Mouse (Mus musculus) CH12F3 (cell line): ENCODE results near the gene Ppil1.

Experiments
- in situ Hi-C: fragments of 300-500 bp; cut with MboI; formaldehyde crosslinking; loops from 2 replicates; pipeline ENCODE4 v1.14.3; 2020; ENCODE audit warnings: low sequenced_read_pairs

Gene Ppil1

DNA sequence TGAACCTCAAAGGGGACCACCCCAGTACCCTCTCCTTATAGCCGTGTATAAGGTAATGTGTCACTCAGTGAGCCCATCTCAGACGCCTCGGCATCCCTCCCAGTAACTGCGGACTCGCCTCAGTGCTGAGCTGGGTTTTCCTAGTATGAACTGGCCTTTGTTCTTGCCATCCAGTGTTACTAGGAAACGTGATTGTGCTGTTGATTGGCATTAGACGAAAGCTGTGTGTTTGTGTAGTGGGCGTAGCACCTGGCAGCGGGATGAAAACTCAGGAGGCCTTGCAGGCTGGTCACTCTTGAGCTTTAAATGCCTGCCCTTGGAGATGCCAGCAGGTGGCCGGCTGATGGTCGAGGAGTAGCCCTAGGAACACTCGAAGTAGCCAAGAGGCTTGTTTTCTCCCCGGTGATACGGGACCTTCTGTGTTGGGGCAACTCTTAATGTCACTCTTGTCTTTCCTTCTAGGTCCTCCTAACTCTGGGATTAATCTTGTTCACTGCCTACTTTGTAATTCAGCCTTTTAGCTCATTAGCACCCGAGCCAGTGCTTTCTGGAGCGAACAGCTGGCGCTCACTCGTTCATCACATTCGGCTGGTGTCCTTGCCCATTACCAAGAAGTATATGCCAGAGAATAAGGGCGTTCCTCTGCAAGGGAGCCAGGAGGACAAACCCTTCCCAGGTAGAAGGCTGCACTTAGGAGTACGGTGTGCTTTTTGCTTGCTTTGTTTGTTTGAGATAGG lies 18.4 kb upstream of the Ppil1 start:
- in situ Hi-C loops: no loop called here

DNA sequence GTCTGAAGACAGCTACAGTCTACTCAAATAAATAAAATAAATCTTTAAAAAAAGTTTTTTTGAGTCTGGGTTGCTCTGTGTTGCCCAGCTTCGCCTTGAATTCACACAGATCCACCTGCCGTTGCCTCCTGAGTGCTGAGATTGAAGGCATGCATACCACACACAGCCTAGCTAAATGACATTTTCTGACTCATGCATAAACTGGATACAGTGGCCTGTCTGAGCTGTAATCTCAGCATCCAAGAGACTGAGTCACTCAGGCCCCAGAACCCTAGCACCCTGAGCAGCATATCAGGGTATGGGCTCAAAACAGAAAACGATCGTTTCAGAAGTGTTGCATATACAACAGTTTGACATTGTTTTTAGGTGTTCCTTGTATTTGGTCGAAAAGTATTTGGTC lies 17.6 kb upstream of the Ppil1 start:
- in situ Hi-C loops: no loop called here

DNA sequence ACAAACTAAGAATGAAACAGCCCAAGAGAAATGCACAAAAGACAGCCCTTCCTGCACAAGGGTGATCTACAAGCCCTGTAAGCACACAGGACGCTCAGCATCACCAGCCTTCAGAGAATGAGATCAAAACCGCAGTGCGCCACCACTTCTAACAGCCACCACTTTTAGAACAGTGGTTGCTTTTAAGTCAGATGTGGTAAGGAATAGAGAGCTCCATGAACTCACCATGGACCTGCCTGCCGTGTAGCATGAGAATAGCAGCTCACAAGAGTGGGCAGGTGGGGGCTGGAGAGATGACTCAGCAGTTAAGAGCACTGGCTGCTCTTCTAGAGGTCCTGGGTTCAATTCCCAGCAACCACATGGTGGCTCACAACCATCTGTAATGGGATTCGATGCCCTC lies 16.4 kb upstream of the Ppil1 start:
- in situ Hi-C loops: no loop called here

DNA sequence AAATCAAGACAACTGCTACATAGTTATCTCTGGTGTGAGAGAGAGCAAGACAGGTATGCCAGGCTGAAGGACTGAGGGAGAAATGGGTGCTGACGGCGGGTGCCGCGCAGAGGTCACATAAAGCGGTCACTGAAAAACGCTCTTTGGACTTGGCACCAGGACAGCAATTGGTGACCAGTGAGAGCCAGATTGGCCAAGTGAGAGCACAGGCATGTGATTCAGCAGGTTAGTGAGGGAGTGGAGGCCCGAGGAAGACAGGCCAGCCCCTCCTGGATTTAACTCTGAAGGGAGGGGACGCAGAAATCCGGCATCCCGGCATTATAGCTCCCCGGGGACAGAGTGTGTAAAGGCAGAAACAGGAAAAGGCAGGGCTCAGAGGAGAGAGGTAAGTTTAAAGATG lies 9.9 kb upstream of the Ppil1 start:
- in situ Hi-C loops: no loop called here

DNA sequence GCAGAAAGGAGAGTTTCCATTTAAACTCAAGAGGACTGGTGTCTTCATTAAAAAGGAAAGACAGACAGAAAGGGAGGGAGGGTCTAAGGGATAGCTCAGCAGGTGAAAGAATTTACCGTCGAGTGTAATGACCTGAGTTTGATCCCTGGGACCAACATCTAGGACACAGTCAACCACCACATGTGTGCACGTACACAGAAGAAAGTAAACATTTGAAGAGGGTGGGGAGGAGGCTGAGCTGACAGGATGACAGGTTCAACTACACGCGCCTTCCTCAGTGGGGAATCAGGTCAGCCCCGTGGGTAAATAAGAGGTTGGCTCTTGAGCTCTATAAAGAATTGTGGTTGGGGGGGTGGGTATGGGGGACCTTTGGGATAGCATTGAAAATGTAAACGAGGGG lies 9.2 kb upstream of the Ppil1 start:
- in situ Hi-C loops: no loop called here

DNA sequence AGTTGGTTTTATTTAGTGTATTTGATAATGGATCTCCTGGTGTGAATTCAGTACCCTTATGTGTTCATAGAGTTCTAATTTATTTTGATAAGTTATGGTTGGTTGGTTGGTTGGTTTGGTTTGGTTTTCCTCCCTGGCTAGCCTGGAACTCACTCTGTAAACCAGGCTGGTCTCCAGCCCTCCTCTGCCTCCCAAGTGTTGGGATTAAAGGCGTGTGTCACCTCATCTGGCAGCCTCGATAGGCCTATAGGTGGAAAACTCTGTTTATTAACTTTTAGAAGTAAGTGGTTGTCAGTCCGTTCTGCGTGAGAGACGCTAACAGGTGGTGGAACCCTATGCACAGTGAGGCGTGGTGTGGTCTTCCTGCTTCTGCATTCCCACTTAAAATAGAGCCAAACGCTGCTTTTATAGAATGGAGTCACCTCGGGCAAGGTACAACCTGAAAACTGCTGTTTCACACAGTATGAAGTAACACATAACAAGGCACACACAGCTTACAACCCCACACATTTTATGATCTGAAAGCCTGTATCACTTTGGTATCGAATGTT lies 6.2 kb upstream of the Ppil1 start:
- in situ Hi-C loops: no loop called here

DNA sequence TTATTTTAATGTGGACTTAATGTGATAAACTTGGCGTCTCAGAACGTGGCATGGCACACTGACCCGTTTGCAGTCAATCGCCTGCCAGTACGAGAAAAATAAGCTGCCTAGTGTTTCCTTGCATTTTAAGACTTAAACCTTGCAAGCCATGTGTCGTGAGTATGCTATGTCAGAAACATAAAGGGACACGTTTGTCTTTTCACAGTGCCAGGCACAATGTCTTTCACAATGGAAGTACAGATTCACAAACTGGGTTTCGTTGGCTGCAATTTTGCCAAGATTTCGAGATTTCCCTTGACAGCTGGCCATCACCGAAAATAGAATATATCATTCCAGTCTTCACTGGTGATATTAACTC lies 5.3 kb upstream of the Ppil1 start:
- in situ Hi-C loops: loop anchor here (10.0 kb wide), 1 partner anchor 245 kb away; no protein-coding TSS in a partner anchor

DNA sequence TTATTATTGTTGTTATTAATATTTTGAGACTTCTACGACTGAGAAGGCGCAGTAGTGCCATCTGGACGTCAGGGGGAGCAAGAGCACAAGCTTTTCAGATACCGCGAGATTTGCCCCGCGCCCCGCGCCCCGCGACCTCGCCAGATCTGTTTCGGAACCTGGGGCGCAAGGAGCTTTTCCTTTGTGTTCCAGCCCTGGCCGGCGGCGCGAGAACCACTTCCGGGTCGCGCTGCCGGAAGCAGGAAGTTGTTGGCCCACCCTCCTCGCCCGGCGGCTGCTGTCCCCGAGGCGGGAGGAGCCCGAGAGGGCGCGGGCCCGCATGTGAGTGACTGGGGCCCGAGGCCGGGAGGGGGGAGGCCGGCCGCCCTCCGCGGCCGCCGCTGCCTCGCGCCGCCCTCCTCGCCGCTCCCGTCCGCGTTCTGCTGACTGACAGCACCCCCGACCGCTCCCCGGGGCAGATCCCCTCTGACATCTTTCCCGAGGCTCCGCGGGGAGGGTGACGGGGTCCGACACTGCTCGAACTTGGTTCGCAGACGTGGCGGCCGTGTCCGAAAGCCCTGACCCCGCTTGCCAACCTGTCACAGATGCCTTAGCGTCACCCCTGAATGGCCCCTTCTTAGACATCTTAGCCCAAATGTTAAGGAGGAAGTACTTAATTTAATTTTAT lies 4.8 kb upstream of the Ppil1 start, which contains the start of gene BC004004:
Gene BC004004, plus strand, starts transcription at position 107 of the 667 bp plus-strand sequence.
- in situ Hi-C loops: loop anchor here (10.0 kb wide), 1 partner anchor 246 kb away; no protein-coding TSS in a partner anchor

DNA sequence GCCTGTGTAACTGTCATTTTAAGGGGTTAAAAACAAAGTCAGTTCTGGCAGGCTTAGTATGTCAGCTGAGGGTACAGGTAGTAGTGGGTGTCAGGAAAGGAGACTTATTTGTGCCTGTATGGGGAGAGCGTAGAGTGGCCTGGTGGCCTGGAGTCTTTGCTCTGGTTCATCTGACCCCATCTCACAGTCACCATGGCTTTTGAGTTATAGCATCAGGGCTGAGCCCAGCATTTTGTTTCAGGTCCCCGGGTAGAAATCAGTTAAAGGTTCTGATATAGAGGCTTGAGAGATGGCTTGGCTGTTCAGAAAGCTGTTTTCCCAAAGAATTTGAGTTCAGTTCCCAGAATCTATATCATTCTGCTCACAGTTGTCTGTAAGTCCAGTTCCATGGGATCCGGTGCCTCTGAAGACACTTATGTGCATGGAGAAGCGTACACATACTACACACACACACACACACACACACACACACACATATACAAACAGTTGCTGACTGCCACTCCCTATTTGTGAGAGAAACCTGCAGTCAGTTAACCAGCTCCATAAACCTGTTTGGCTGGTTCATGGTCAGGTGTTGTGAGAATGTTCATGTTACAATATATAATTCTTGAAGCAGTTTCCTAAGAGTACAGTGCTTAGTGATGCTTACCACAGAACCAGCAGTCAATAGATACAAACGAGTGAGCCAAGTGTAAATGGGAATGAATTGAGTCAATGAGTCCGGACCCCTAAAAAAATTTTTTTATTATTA lies 4.1 kb upstream of the Ppil1 start:
- in situ Hi-C loops: loop anchor here (10.0 kb wide), 1 partner anchor 247 kb away; no protein-coding TSS in a partner anchor

DNA sequence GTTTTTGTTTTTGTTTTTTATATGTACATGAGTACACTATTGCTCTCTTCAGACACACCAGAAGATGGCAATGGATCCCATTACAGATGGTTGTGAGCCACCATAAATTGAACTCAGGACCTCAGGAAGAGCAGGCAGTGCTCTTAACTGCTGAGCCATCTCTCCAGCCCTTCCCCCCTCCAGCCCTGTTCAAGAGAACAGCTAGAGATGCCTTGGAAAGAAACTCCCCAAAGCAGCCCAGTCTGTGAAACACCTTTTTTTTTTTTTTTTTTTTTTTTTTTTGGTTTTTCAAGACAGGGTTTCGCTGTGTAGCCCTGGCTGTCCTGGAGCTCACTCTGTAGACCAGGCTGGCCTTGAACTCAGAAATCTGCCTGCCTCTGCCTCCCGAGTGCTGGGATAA lies 3.1 kb upstream of the Ppil1 start:
- in situ Hi-C loops: loop anchor here (10.0 kb wide), 1 partner anchor 248 kb away; no protein-coding TSS in a partner anchor

DNA sequence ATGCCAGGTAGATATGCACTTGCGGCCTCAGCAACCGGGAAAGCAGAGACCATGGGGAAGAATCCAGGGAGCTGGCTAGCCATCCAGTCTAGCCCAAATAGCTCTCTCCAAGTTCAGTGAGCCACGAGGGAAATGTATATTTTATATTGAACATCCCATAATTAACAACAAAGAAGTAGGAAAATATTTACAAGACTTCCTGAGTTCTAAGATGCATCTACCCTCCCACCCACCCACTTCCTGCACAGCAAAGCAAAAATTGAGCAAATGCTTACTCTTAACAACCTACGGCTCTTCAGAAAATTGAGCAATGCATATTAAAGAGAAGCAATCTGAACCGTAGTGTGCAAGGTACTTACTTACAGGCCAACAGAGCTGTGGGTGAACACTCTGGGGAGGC lies 774 bp upstream of the Ppil1 start:
- in situ Hi-C loops: loop anchor here (10.0 kb wide), 1 partner anchor 250 kb away; no protein-coding TSS in a partner anchor

DNA sequence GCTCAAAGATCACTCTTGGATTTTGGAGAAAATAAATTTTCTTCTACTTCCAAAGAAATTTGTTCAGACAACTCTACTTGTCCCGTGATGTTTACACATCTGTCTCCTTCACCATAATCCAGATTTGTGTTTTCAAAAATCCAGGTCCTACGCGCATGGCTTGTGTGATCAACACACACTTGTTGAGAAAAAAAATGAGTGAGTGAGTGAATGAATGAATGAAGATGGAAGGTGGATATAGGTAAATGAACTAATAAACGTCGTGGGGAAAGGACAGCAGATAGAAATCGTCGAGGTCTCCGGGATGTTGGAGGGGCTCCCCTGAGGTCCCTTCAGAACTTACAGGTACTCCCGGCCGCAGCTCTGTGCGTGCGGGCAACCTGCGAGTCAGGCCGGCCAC lies 569 bp downstream of the Ppil1 start:
- in situ Hi-C loops: loop anchor here (10.0 kb wide), 1 partner anchor 251 kb away; no protein-coding TSS in a partner anchor

DNA sequence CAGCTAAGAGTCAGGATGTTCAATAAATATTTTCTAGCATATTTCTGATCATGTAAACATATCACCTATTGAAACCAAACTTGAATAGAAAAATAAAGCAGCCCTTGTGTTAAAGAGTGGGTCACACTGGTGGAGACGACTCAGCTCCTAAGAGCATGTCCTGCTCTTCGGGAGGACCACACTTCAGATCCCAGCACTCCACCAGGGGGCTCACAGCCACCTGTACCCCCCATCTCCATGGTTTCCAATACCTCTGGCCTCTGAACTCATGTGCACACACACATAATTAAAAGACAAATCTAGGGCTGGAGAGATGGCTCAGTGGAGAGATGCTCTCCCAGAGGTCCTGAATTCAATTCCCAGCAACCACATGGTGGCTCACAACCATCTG lies 1.7 kb downstream of the Ppil1 start:
- in situ Hi-C loops: loop anchor here (10.0 kb wide), 1 partner anchor 253 kb away; no protein-coding TSS in a partner anchor

DNA sequence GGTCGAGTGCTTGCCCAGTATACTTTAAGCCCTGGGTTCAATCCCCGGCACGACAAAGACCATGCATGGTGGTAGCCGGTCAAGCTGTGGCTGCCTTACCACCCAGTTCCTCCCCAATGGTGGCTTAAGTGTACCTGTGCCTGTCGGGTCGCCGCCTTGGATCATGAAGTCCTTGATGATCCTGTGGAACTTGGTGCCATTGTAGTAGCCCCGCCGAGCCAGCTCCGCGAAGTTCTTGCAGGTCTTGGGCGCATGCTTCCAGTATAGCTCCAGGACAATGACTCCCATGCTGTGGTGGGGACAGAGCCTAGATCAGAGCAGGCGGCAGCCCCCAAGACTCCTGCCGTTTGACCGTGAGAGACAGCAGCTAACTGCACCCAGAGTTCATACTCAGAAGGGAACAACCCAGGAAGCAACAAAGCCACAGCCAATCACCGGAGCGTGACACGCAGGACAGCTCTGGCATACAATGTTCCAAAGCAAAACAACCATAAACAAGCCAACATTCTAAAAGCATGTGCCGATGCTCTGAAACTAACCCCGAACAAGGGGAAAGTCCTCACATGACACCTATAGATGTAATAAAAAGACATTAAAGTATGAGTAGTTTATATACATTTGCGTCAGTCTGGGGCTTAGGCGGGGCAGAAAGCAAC lies 2.3 kb downstream of the Ppil1 start:
- in situ Hi-C loops: loop anchor here (10.0 kb wide), 1 partner anchor 253 kb away; no protein-coding TSS in a partner anchor

DNA sequence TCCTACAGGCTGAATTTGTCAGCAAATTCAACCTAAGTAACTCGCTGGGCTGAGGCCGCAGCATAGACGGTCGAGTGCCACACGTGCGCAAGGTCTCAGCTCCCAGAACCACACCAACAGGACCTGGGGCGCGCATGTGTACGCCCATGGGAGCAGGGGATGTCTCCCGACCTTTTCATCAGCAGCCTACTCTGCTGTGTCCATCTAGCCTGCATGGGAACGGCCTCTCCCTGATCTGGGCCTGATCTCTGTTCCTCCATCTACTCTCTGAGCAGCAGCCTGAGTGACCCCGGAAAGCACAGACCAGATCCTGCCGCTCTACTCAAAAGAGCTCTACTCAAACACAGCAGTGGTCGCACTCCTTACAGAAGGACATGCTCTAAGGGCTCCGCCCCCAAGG lies 3.5 kb downstream of the Ppil1 start:
- in situ Hi-C loops: loop anchor here (10.0 kb wide), 1 partner anchor 254 kb away; no protein-coding TSS in a partner anchor

DNA sequence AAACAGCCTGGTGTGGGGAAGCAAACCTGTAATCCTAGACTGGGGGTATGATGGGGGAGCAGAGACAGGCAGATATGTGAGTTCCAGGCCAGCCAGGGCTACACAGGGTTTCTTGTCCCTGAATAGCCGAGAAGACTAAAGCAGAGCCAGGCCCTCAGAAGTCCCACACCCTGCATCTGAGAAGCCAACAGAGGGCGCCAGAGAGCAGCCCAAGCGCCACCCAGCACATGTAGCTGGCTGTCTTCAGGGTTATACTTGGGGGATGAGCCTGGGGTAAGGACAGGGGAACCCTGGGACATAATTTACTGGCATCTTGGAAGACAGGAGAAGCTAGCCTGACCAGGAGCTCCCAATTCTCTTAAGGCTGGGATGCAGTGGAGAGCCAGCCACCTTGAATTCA lies 4.5 kb downstream of the Ppil1 start:
- in situ Hi-C loops: loop anchor here (5.0 kb wide), 1 partner anchor 113 kb away; no protein-coding TSS in a partner anchor

DNA sequence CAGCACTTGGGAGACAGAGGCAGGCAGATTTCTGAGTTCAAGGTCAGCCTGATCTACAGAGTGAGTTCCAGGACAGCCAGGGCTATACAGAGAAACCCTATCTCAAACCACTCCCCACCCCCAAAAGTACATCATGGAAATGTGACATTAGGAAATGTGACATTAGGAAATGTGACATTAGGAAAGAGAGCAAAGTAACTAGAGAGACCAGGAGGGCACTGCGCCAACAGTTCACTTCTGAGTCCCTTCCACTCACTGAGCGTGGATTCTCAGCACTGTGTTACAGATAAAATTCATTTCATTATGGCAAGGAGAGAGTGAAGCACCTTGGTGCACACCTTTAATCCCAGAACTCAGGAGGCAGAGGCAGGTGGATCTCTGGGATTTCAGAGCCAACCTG lies 5.1 kb downstream of the Ppil1 start:
- in situ Hi-C loops: loop anchor here (5.0 kb wide), 1 partner anchor 113 kb away; no protein-coding TSS in a partner anchor

DNA sequence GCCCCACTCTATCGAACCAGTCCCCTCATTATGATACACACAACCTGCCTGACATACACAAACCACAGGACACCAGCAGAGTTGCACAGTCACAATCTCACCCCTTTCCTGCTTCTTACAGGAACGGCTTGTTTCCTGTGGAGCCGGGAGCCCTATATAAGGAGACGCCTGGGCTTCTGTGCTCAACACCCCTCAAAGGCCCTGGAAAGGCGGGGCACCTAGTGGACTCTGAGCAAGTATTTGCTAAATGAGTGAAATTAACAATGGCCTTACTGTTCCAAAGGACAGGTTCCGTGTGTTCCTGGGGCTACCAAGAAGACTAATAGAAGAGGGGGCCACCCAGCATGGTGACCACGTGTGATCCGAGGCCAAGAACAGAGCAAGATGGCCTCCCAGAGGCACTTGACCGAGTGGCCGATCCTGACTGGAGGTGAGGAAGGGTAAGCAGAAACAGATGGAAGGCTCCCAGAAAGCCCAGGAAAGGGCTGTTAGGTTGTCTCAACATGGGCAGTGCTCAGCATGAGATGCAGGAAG lies 5.9 kb downstream of the Ppil1 start:
- in situ Hi-C loops: loop anchor here (5.0 kb wide), 1 partner anchor 114 kb away; no protein-coding TSS in a partner anchor

DNA sequence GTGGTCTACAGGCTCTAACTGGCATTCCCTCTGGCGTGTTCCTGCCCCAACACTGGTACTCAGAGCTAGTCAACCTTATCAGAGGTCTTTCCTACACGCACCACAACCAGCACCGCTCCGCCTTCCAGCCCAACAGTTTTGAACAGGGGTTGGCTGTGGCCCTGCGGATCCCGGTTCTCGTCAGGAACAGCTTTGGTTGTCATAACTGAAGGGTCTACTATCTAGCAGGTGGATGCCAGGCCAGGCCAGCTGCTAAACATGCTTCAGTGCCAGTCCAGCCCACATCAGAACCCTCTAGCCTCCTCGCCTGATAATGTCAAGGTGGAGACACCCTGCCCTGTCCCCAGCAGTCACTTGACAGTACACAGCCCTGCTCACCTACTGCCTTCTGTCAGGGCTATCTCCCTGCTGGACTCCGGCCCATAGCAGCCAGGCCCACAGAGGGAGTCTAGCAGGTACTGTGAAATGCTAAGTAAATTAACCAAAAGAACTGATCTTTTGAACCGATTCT lies 6.9 kb downstream of the Ppil1 start:
- in situ Hi-C loops: loop anchor here (5.0 kb wide), 1 partner anchor 115 kb away; no protein-coding TSS in a partner anchor

DNA sequence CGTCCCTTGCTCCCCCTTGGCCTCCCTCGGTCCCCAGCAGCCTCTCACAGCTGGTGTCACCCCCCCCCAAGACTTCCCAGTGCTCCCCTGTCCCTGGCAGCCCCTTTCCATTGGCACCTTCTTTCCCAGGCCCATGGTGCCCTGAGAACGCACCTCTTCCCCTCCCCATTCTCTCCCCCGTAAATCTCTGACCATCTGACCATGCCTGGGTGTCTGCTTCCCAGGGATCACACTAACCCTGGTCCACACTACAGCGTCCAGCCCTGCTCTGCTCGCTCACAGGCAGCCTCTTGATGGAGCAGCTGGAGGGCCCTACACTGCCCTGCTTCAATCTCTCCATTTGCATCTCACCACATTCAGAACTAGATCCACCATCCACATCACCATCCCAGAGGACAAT lies 7.5 kb downstream of the Ppil1 start:
- in situ Hi-C loops: loop anchor here (5.0 kb wide), 1 partner anchor 116 kb away; no protein-coding TSS in a partner anchor
